Mouse (Mus musculus) E14TG2a.4 (cell line): Measurements from ENCODE around the gene Scaf4.

Experiments
- CTCF ChIP-seq: conservative IDR thresholded peaks from 2 replicates; pipeline ENCODE4 v1.5.1; 2014; ENCODE audit warnings: low read length
- NANOG ChIP-seq: IDR thresholded peaks from 2 replicates; pipeline ENCODE4 v1.6.1; 2014; ENCODE audit warnings: borderline replicate concordance, low read length, mixed read lengths
- POU5F1 ChIP-seq: IDR thresholded peaks from 2 replicates; pipeline ENCODE4 v1.6.1; 2014; ENCODE audit warnings: low read length, borderline replicate concordance

DNA sequence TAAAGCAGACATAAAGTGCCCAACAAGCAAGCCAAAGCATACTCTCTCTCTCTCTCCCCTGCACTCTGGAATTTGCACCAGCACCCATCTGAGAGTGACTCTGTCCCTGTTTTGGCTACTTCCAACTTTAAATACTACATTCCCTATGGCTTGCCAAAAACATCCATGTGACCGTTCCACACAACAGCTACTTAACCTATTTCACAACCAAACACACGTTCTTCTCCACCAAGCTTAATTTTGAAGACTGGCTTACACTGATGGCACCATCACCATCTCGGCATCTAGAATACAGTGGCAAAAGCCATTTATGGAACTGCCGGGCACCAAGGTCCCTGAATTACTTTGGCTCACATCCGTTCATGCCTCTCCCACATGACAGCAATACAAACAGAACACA, 3.3 kb downstream of the Scaf4 start:
- no peak for TF ChIP-seq CTCF
- no peak for TF ChIP-seq POU5F1
- no peak for TF ChIP-seq NANOG
